Mouse (Mus musculus): ENCODE measurements at regions not wholly inside any gene's neighbourhood (a gene's known extent, or its start where the extent isn't known, plus 50 kb on each side); places are given as distances from the start of the nearest gene placed in this dataset.

GRCm38 (mm10) chr1:36001821-36002220, 66.4 kb upstream of the Hs6st1 start:
- H3K27ac ChIP-seq: no peak overlapping the region
- no peaks in the 10 kb centered on the region for H3K79me2 ChIP-seq (replicated peaks; ENCODE audit: control insufficient read depth, insufficient read depth, low read length)
- WGBS: 85% methylated on average over 1 of the region's 1 CpGs
- TF ChIP-seq EP300 (IDR thresholded peaks at IDR 0.05; ENCODE audit: insufficient read depth, low read depth, low read length) (no peak), POLR2A (IDR thresholded peaks at IDR 0.05; ENCODE audit: insufficient read depth, low read depth, low read length) (no peak), CTCF (IDR thresholded peaks at IDR 0.05) (no peak)
- no peak overlapping the region for H3K4me3 ChIP-seq
- intact Hi-C loops (cut with DNase I): no loop called here
- no peaks in the 10 kb centered on the region for H3K36me3 ChIP-seq (ENCODE audit: control insufficient read depth, insufficient read depth, low read length)
- H3K27me3 ChIP-seq (ENCODE audit: control insufficient read depth, insufficient read depth, low read length): no peaks in the 10 kb centered on the region
- no peaks in the 10 kb centered on the region; the same call in 1 of the 2 replicates for H3K4me1 ChIP-seq (ENCODE audit: control insufficient read depth, insufficient read depth, low read length)
- no peak for DNase-seq
- H3K9ac ChIP-seq (ENCODE audit: low read depth, low read length): no peak overlapping the region

- no peak for DNase-seq
- Histone ChIP-seq H3K4me1 (ENCODE audit: control insufficient read depth, insufficient read depth, low read length) (no peaks in the 10 kb centered on the region; the same call in 1 of the 2 replicates), H3K4me3 (no peak overlapping the region), H3K36me3 (ENCODE audit: control insufficient read depth, insufficient read depth, low read length) (no peaks in the 10 kb centered on the region), H3K27ac (no peak overlapping the region), H3K27me3 (ENCODE audit: control insufficient read depth, insufficient read depth, low read length) (no peaks in the 10 kb centered on the region), H3K9ac (ENCODE audit: low read depth, low read length) (no peak overlapping the region), H3K79me2 (replicated peaks; ENCODE audit: control insufficient read depth, insufficient read depth, low read length) (no peaks in the 10 kb centered on the region)
- no peak for TF ChIP-seq EP300 (IDR thresholded peaks at IDR 0.05; ENCODE audit: insufficient read depth, low read depth, low read length)
- TF ChIP-seq CTCF (IDR thresholded peaks at IDR 0.05): no peak
- no peak for TF ChIP-seq POLR2A (IDR thresholded peaks at IDR 0.05; ENCODE audit: insufficient read depth, low read depth, low read length)
- WGBS: 35% methylated on average over 9 of the region's 9 CpGs
- intact Hi-C loops (cut with DNase I): no loop called here
Measured at GRCm38 (mm10) chr1:36003592-36003991, 64.6 kb upstream of the Hs6st1 start.

GRCm38 (mm10) chr1:36008598-36008997, 59.6 kb upstream of the Hs6st1 start:
- no peak for TF ChIP-seq EP300 (IDR thresholded peaks at IDR 0.05; ENCODE audit: insufficient read depth, low read depth, low read length)
- no peak for TF ChIP-seq POLR2A (IDR thresholded peaks at IDR 0.05; ENCODE audit: insufficient read depth, low read depth, low read length)
- no peak for TF ChIP-seq CTCF (IDR thresholded peaks at IDR 0.05)
- H3K9ac ChIP-seq (ENCODE audit: low read depth, low read length): no peak overlapping the region
- intact Hi-C loops (cut with DNase I): no loop called here
- WGBS: 95% methylated on average over 6 of the region's 6 CpGs
- no peaks in the 10 kb centered on the region for H3K79me2 ChIP-seq (replicated peaks; ENCODE audit: control insufficient read depth, insufficient read depth, low read length)
- H3K36me3 ChIP-seq (ENCODE audit: control insufficient read depth, insufficient read depth, low read length): no peaks in the 10 kb centered on the region
- H3K27me3 ChIP-seq (ENCODE audit: control insufficient read depth, insufficient read depth, low read length): no peaks in the 10 kb centered on the region
- H3K4me3 ChIP-seq: no peak overlapping the region
- H3K4me1 ChIP-seq (ENCODE audit: control insufficient read depth, insufficient read depth, low read length): no peaks in the 10 kb centered on the region; the same call in 1 of the 2 replicates
- no peak for DNase-seq
- no peak overlapping the region for H3K27ac ChIP-seq

- no peak overlapping the region for H3K4me3 ChIP-seq
- H3K9ac ChIP-seq (ENCODE audit: low read depth, low read length): no peak overlapping the region
- no peak overlapping the region for H3K27ac ChIP-seq
- no peak for DNase-seq
- H3K27me3 ChIP-seq (ENCODE audit: control insufficient read depth, insufficient read depth, low read length): no peaks in the 10 kb centered on the region
- no peaks in the 10 kb centered on the region for H3K36me3 ChIP-seq (ENCODE audit: control insufficient read depth, insufficient read depth, low read length)
- no peaks in the 10 kb centered on the region for H3K79me2 ChIP-seq (replicated peaks; ENCODE audit: control insufficient read depth, insufficient read depth, low read length)
- intact Hi-C loops (cut with DNase I): no loop called here
- no peak for TF ChIP-seq EP300 (IDR thresholded peaks at IDR 0.05; ENCODE audit: insufficient read depth, low read depth, low read length)
- no peak for TF ChIP-seq POLR2A (IDR thresholded peaks at IDR 0.05; ENCODE audit: insufficient read depth, low read depth, low read length)
- TF ChIP-seq CTCF (IDR thresholded peaks at IDR 0.05): no peak
- no peaks in the 10 kb centered on the region for H3K4me1 ChIP-seq (ENCODE audit: control insufficient read depth, insufficient read depth, low read length)
- WGBS: 57% methylated on average over 6 of the region's 6 CpGs
Measured at GRCm38 (mm10) chr1:36009010-36009619, 59.1 kb upstream of the Hs6st1 start.

GRCm38 (mm10) chr1:36010151-36010550, 58.0 kb upstream of the Hs6st1 start:
- H3K4me1 ChIP-seq (ENCODE audit: control insufficient read depth, insufficient read depth, low read length): no peaks in the 10 kb centered on the region
- no peak overlapping the region for H3K27ac ChIP-seq
- no peaks in the 10 kb centered on the region for H3K36me3 ChIP-seq (ENCODE audit: control insufficient read depth, insufficient read depth, low read length)
- 84% methylated on average over 7 of the region's 7 CpGs for WGBS
- intact Hi-C loops (cut with DNase I): no loop called here
- DNase-seq: no peak
- no peaks in the 10 kb centered on the region for H3K79me2 ChIP-seq (replicated peaks; ENCODE audit: control insufficient read depth, insufficient read depth, low read length)
- H3K9ac ChIP-seq (ENCODE audit: low read depth, low read length): no peak overlapping the region
- no peaks in the 10 kb centered on the region for H3K27me3 ChIP-seq (ENCODE audit: control insufficient read depth, insufficient read depth, low read length)
- H3K4me3 ChIP-seq: no peak overlapping the region
- TF ChIP-seq EP300 (IDR thresholded peaks at IDR 0.05; ENCODE audit: insufficient read depth, low read depth, low read length) (no peak), CTCF (IDR thresholded peaks at IDR 0.05) (0 out of 2 replicates have a peak, but pooled peaks have one; percentile 7)

GRCm38 (mm10) chr1:36010834-36011233, 57.4 kb upstream of the Hs6st1 start:
- WGBS: 68% methylated on average over 12 of the region's 12 CpGs
- no peak for DNase-seq
- H3K27ac ChIP-seq: no peak overlapping the region
- no peak overlapping the region for H3K9ac ChIP-seq (ENCODE audit: low read depth, low read length)
- no peaks in the 10 kb centered on the region for H3K79me2 ChIP-seq (replicated peaks; ENCODE audit: control insufficient read depth, insufficient read depth, low read length)
- TF ChIP-seq EP300 (IDR thresholded peaks at IDR 0.05; ENCODE audit: insufficient read depth, low read depth, low read length) (no peak), POLR2A (IDR thresholded peaks at IDR 0.05; ENCODE audit: insufficient read depth, low read depth, low read length) (no peak), CTCF (IDR thresholded peaks at IDR 0.05) (no peak)
- no peaks in the 10 kb centered on the region for H3K27me3 ChIP-seq (ENCODE audit: control insufficient read depth, insufficient read depth, low read length)
- H3K36me3 ChIP-seq (ENCODE audit: control insufficient read depth, insufficient read depth, low read length): no peaks in the 10 kb centered on the region
- no peaks in the 10 kb centered on the region for H3K4me1 ChIP-seq (ENCODE audit: control insufficient read depth, insufficient read depth, low read length)
- intact Hi-C loops (cut with DNase I): no loop called here
- no peak overlapping the region for H3K4me3 ChIP-seq

Data from heart, adult 2 months (tissue).